13 mouse cellular contexts compared by ENCODE assay signal in the genomic region with DNA sequence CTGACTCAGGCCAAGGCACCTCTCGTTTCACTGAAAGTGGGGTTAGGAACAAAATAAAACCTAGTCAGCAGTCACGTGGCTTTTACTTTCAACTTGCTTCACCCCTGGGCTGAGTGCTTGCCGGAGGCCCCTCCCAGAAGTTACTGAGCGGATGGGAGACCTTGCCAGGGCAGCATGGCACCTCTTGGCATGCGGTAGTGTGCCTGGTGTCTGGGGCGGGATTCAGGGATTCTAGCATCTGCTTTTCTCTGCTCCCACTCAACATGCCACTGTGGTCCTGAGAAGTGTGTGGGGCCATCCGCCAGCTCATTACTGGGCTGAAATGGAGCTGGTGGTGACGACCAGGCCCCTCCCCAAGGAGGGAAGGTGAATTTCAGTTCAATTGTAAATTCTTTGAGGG. TPM values are rescaled to one million over a fixed set of nuclear protein-coding genes. Genes with fewer than 3 reads are reported as not detected.
DNase-seq lines count a peak whose midpoint lies in the region; ATAC-seq and TF ChIP-seq lines count a peak whose summit lies in the region.
"Had no signal": no experiment of that assay in that cellular context is flagged by ENCODE, and none has a peak within 500 bp of the region (broad histone marks: within the 10 kb centered on the region; RNA-seq: fewer than 3 reads in every experiment).

No protein-coding gene starts in this region.

- peak; percentile 50 for DNase-seq in forebrain, embryonic 14.5 days (ENCODE audit: low spot score)
- no peak for DNase-seq in forebrain, embryonic 11.5 days (ENCODE audit: low spot score)
- no peak for DNase-seq in intestine, embryonic 14.5 days (ENCODE audit: low spot score)
- DNase-seq in brain, adult 2 months (ENCODE audit: low read depth, low spot score): peak; percentile 39
- DNase-seq in thymus, postnatal 14 days: no peak
- DNase-seq: heart, postnatal 4 days; kidney, adult 18-20 months; thymus, adult 2 months had no signal

- H3K36me3 ChIP-seq in forebrain, embryonic 14.5 days (ENCODE audit: control insufficient read depth, insufficient read depth, low read length): peaks cover 39% of the 10 kb centered on the region
- no peaks in the 10 kb centered on the region; the same call in 1 of the 2 replicates for H3K36me3 ChIP-seq in forebrain, embryonic 11.5 days (ENCODE audit: control insufficient read depth, insufficient read depth, low read length)
- peaks cover 71% of the 10 kb centered on the region for H3K36me3 ChIP-seq in intestine, embryonic 14.5 days (ENCODE audit: control insufficient read depth, insufficient read depth, low read length)
- peaks cover 43% of the 10 kb centered on the region; the same call in 1 of the 2 replicates for H3K36me3 ChIP-seq in intestine, postnatal 0 days (ENCODE audit: control insufficient read depth, insufficient read depth)
- H3K36me3 ChIP-seq in intestine, embryonic 16.5 days (ENCODE audit: control insufficient read depth, insufficient read depth, low read length): peaks cover 2% of the 10 kb centered on the region; the same call in 1 of the 2 replicates

- no peak overlapping the region for H3K4me3 ChIP-seq in forebrain, embryonic 14.5 days (ENCODE audit: low read depth, low read length)
- H3K4me3 ChIP-seq in forebrain, embryonic 11.5 days (ENCODE audit: low read depth, low read length): no peak overlapping the region
- H3K4me3 ChIP-seq in intestine, embryonic 14.5 days (ENCODE audit: low read depth, low read length): no peak overlapping the region
- H3K4me3 ChIP-seq in intestine, postnatal 0 days (ENCODE audit: low read depth, low read length): no peak overlapping the region
- H3K4me3 ChIP-seq in intestine, embryonic 16.5 days (ENCODE audit: low read length): no peak overlapping the region
- H3K4me3 ChIP-seq: embryonic facial prominence, embryonic 13.5 days; left cerebral cortex, adult 2 months; megakaryocyte, embryonic 14.5 days had no signal

- ATAC-seq in forebrain, embryonic 14.5 days: 0 out of 2 replicates have a peak, but pooled peaks have one; percentile 15
- ATAC-seq in forebrain, embryonic 11.5 days (replicated peaks; ENCODE audit: low FRiP score): no peak
- ATAC-seq in intestine, embryonic 14.5 days (replicated peaks; ENCODE audit: low FRiP score, low TSS enrichment, low read depth): no peak
- no peak for ATAC-seq in intestine, postnatal 0 days
- ATAC-seq in intestine, embryonic 16.5 days: no peak

- no peak overlapping the region for H3K9ac ChIP-seq in forebrain, embryonic 14.5 days (ENCODE audit: low read length)
- no peak overlapping the region for H3K9ac ChIP-seq in forebrain, embryonic 11.5 days (ENCODE audit: low read length)
- H3K9ac ChIP-seq in intestine, embryonic 14.5 days (ENCODE audit: low read length): no peak overlapping the region
- no peak overlapping the region for H3K9ac ChIP-seq in intestine, postnatal 0 days (ENCODE audit: low read depth, low read length)
- H3K9ac ChIP-seq in intestine, embryonic 16.5 days (ENCODE audit: low read depth, low read length): no peak overlapping the region
- H3K9ac ChIP-seq: embryonic facial prominence, embryonic 13.5 days had no signal

- peaks cover 46% of the 10 kb centered on the region for H3K4me1 ChIP-seq in forebrain, embryonic 14.5 days (ENCODE audit: control insufficient read depth, insufficient read depth, low read length)
- peaks cover 13% of the 10 kb centered on the region; the same call in 1 of the 2 replicates for H3K4me1 ChIP-seq in forebrain, embryonic 11.5 days (replicated peaks; ENCODE audit: control insufficient read depth, insufficient read depth, low read length)
- peaks cover 25% of the 10 kb centered on the region for H3K4me1 ChIP-seq in intestine, embryonic 14.5 days (replicated peaks; ENCODE audit: control insufficient read depth, insufficient read depth, low read length)
- H3K4me1 ChIP-seq in intestine, postnatal 0 days (replicated peaks; ENCODE audit: control insufficient read depth, insufficient read depth, low read length): no peaks in the 10 kb centered on the region
- H3K4me1 ChIP-seq in intestine, embryonic 16.5 days (ENCODE audit: control insufficient read depth, insufficient read depth, low read length): peaks cover 18% of the 10 kb centered on the region; the same call in 1 of the 2 replicates

- H3K27ac ChIP-seq in forebrain, embryonic 14.5 days (ENCODE audit: low read depth, low read length): no peak overlapping the region
- no peak overlapping the region for H3K27ac ChIP-seq in forebrain, embryonic 11.5 days (ENCODE audit: low read depth, low read length)
- H3K27ac ChIP-seq in intestine, embryonic 14.5 days (ENCODE audit: low read depth): peak overlapping the region; percentile 76; the same call in 1 of the 2 replicates
- no peak overlapping the region for H3K27ac ChIP-seq in intestine, postnatal 0 days (ENCODE audit: low read depth, low read length)
- H3K27ac ChIP-seq in intestine, embryonic 16.5 days (ENCODE audit: low read length): peak overlapping the region; percentile 17
- H3K27ac ChIP-seq: embryonic facial prominence, embryonic 13.5 days; left cerebral cortex, adult 2 months had no signal

- H3K4me2 ChIP-seq in forebrain, embryonic 14.5 days (ENCODE audit: low read length): no peak overlapping the region
- no peak overlapping the region for H3K4me2 ChIP-seq in forebrain, embryonic 11.5 days (ENCODE audit: low read depth, low read length, severe bottlenecking)
- H3K4me2 ChIP-seq in intestine, embryonic 14.5 days (ENCODE audit: low read length): no peak overlapping the region
- H3K4me2 ChIP-seq in intestine, postnatal 0 days (replicated peaks; ENCODE audit: low read depth): no peak overlapping the region
- H3K4me2 ChIP-seq in intestine, embryonic 16.5 days (ENCODE audit: low read depth, low read length): no peak overlapping the region
- H3K4me2 ChIP-seq: embryonic facial prominence, embryonic 13.5 days had no signal

- no peak for TF ChIP-seq CTCF in intestine, postnatal 0 days (IDR thresholded peaks at IDR 0.05; ENCODE audit: low read depth)

- H3K9me3 ChIP-seq in forebrain, embryonic 14.5 days (replicated peaks; ENCODE audit: control insufficient read depth, low read length): no peaks in the 10 kb centered on the region
- no peaks in the 10 kb centered on the region for H3K9me3 ChIP-seq in forebrain, embryonic 11.5 days (ENCODE audit: control insufficient read depth, low read length)
- H3K9me3 ChIP-seq in intestine, embryonic 14.5 days (ENCODE audit: control insufficient read depth, low read length): no peaks in the 10 kb centered on the region
- no peaks in the 10 kb centered on the region for H3K9me3 ChIP-seq in intestine, postnatal 0 days (ENCODE audit: control insufficient read depth)
- H3K9me3 ChIP-seq in intestine, embryonic 16.5 days (ENCODE audit: control insufficient read depth, low read length): no peaks in the 10 kb centered on the region
- H3K9me3 ChIP-seq: embryonic facial prominence, embryonic 13.5 days; megakaryocyte, embryonic 14.5 days had no signal

- H3K27me3 ChIP-seq in forebrain, embryonic 14.5 days (replicated peaks; ENCODE audit: control insufficient read depth, insufficient read depth, low read length): no peaks in the 10 kb centered on the region
- H3K27me3 ChIP-seq in forebrain, embryonic 11.5 days (ENCODE audit: control insufficient read depth, insufficient read depth, low read length): no peaks in the 10 kb centered on the region
- no peaks in the 10 kb centered on the region for H3K27me3 ChIP-seq in intestine, embryonic 14.5 days (replicated peaks; ENCODE audit: control insufficient read depth, insufficient read depth, low read length)
- no peaks in the 10 kb centered on the region for H3K27me3 ChIP-seq in intestine, postnatal 0 days (replicated peaks; ENCODE audit: control insufficient read depth, insufficient read depth, low read length)
- H3K27me3 ChIP-seq in intestine, embryonic 16.5 days (replicated peaks; ENCODE audit: control insufficient read depth, insufficient read depth, low read length): no peaks in the 10 kb centered on the region
- H3K27me3 ChIP-seq: embryonic facial prominence, embryonic 13.5 days; megakaryocyte, embryonic 14.5 days had no signal

- WGBS in forebrain, embryonic 14.5 days: 59% methylated on average over 8 of the region's 8 CpGs
- 83% methylated on average over 8 of the region's 8 CpGs for WGBS in forebrain, embryonic 11.5 days
- 87% methylated on average over 8 of the region's 8 CpGs for WGBS in intestine, embryonic 14.5 days
- WGBS in intestine, postnatal 0 days: 85% methylated on average over 8 of the region's 8 CpGs
- 87% methylated on average over 8 of the region's 8 CpGs for WGBS in intestine, embryonic 16.5 days

RNA-seq across cellular contexts. Expression of a gene that starts 47.4 kb away (rescaled TPM):
- polyA plus RNA-seq in forebrain, embryonic 14.5 days (2014; fragmentation: Nextera tagmentation; extraction: Ambion mirVana): 64.2 and 66.5 TPM in 2 replicates
- 57.6 and 64.8 TPM in 2 replicates for polyA plus RNA-seq in forebrain, embryonic 11.5 days (2014; fragmentation: Nextera tagmentation; extraction: Ambion mirVana)
- polyA plus RNA-seq in intestine, embryonic 14.5 days (2014; fragmentation: Nextera tagmentation; extraction: Ambion mirVana): 52.3 and 59.1 TPM in 2 replicates
- 27.3 and 27.4 TPM in 2 replicates for polyA plus RNA-seq in intestine, postnatal 0 days (2015; fragmentation: Nextera tagmentation; extraction: Ambion mirVana)
- 33.4 and 33.6 TPM in 2 replicates for polyA plus RNA-seq in intestine, embryonic 16.5 days (2015; fragmentation: Nextera tagmentation; extraction: Ambion mirVana)

RNA-seq across cellular contexts. Expression of a gene that starts 57.2 kb away (rescaled TPM):
- 20.2 and 24.9 TPM in 2 replicates for polyA plus RNA-seq in forebrain, embryonic 14.5 days (2014; fragmentation: Nextera tagmentation; extraction: Ambion mirVana)
- 11.5 and 13.3 TPM in 2 replicates for polyA plus RNA-seq in forebrain, embryonic 11.5 days (2014; fragmentation: Nextera tagmentation; extraction: Ambion mirVana)
- 9.5 and 11.3 TPM in 2 replicates for polyA plus RNA-seq in intestine, embryonic 14.5 days (2014; fragmentation: Nextera tagmentation; extraction: Ambion mirVana)
- polyA plus RNA-seq in intestine, postnatal 0 days (2015; fragmentation: Nextera tagmentation; extraction: Ambion mirVana): 7.2 and 8.2 TPM in 2 replicates
- polyA plus RNA-seq in intestine, embryonic 16.5 days (2015; fragmentation: Nextera tagmentation; extraction: Ambion mirVana): 13.6 and 13.8 TPM in 2 replicates

Comparison
In these comparisons a context has a peak if more than half of its experiments do, and no peak if none do; other contexts are left out.
1. DNase-seq: peak in forebrain, embryonic 14.5 days (single experiment) and brain, adult 2 months (single experiment); none in forebrain, embryonic 11.5 days (single experiment), intestine, embryonic 14.5 days (single experiment) and thymus, postnatal 14 days (single experiment).
2. H3K27ac ChIP-seq: peak in intestine, embryonic 14.5 days (single experiment) and intestine, embryonic 16.5 days (single experiment); none in forebrain, embryonic 14.5 days (single experiment), forebrain, embryonic 11.5 days (single experiment) and intestine, postnatal 0 days (single experiment).